Mouse (Mus musculus): ENCODE data around the gene Cdk14. TPM values are rescaled to one million over a fixed set of nuclear protein-coding genes. Genes with fewer than 3 reads are reported as not detected.
A peak's percentile ranks its signal among the peaks of the same experiment; 100 is the strongest.

Gene Cdk14
- polyA plus RNA-seq, 1 experiment from 2014 or later: 44.1 TPM

GRCm38 (mm10) chr5:5266787-5267126, 153.4 kb downstream of the Cdk14 start:
- Histone ChIP-seq H3K36me3 (no peaks in the 10 kb centered on the region), H3K27ac (replicated peaks) (no peak overlapping the region), H3K4me1 (replicated peaks) (peaks cover 27% of the 10 kb centered on the region), H3K4me2 (no peak overlapping the region), H3K27me3 (no peaks in the 10 kb centered on the region), H3K9me3 (no peaks in the 10 kb centered on the region), H3K4me3 (no peak overlapping the region), H3K9ac (no peak overlapping the region)
- no peak; the same call in 1 of the 2 replicates for ATAC-seq (ENCODE audit: low FRiP score, low read depth)
- WGBS: 75% methylated on average over 3 of the region's 3 CpGs

GRCm38 (mm10) chr5:5265861-5266786, 154.0 kb downstream of the Cdk14 start:
- 10% methylated on average over 10 of the region's 10 CpGs for WGBS
- Histone ChIP-seq H3K9me3 (no peaks in the 10 kb centered on the region), H3K4me1 (replicated peaks) (peaks cover 34% of the 10 kb centered on the region), H3K9ac (peak overlapping the region; percentile 54), H3K4me2 (peak overlapping the region; percentile 61), H3K27me3 (no peaks in the 10 kb centered on the region), H3K4me3 (peak overlapping the region; percentile 40), H3K36me3 (no peaks in the 10 kb centered on the region), H3K27ac (replicated peaks) (peak overlapping the region; percentile 87)
- peak; percentile 73 for ATAC-seq (ENCODE audit: low FRiP score, low read depth)

- Histone ChIP-seq H3K4me3 (peak overlapping the region; percentile 40), H3K4me2 (peak overlapping the region; percentile 61), H3K4me1 (replicated peaks) (peaks cover 34% of the 10 kb centered on the region), H3K27ac (replicated peaks) (peak overlapping the region; percentile 87), H3K9me3 (no peaks in the 10 kb centered on the region), H3K27me3 (no peaks in the 10 kb centered on the region), H3K9ac (peak overlapping the region; percentile 54), H3K36me3 (no peaks in the 10 kb centered on the region)
- ATAC-seq (ENCODE audit: low FRiP score, low read depth): peak; percentile 48; the same call in 1 of the 2 replicates
- WGBS: 9% methylated on average over 8 of the region's 8 CpGs
These were observed 154.7 kb downstream of the Cdk14 start for GRCm38 (mm10) chr5:5265401-5265841.

GRCm38 (mm10) chr5:5264712-5265111, 155.4 kb downstream of the Cdk14 start:
- ATAC-seq (ENCODE audit: low FRiP score, low read depth): no peak
- peak overlapping the region; percentile 87 for H3K27ac ChIP-seq (replicated peaks)
- peaks cover 34% of the 10 kb centered on the region for H3K4me1 ChIP-seq (replicated peaks)
- H3K4me3 ChIP-seq: peak overlapping the region; percentile 40
- no peaks in the 10 kb centered on the region for H3K9me3 ChIP-seq
- H3K36me3 ChIP-seq: no peaks in the 10 kb centered on the region
- H3K4me2 ChIP-seq: peak overlapping the region; percentile 61
- H3K9ac ChIP-seq: peak overlapping the region; percentile 54; the same call in 1 of the 2 replicates
- H3K27me3 ChIP-seq: no peaks in the 10 kb centered on the region
- 59% methylated on average over 2 of the region's 2 CpGs for WGBS

GRCm38 (mm10) chr5:5261725-5262296, 158.3 kb downstream of the Cdk14 start:
- no peak for ATAC-seq (ENCODE audit: low FRiP score, low read depth)
- Histone ChIP-seq H3K27me3 (no peaks in the 10 kb centered on the region), H3K4me1 (replicated peaks) (peaks cover 34% of the 10 kb centered on the region), H3K4me3 (no peak overlapping the region), H3K36me3 (no peaks in the 10 kb centered on the region), H3K9ac (no peak overlapping the region), H3K4me2 (peak overlapping the region; percentile 2), H3K27ac (replicated peaks) (no peak overlapping the region), H3K9me3 (no peaks in the 10 kb centered on the region)
- WGBS: 74% methylated on average over 14 of the region's 14 CpGs

GRCm38 (mm10) chr5:5260966-5261724, 159.0 kb downstream of the Cdk14 start:
- Histone ChIP-seq H3K4me2 (peak overlapping the region; percentile 2; the same call in 1 of the 2 replicates), H3K27ac (replicated peaks) (no peak overlapping the region)

GRCm38 (mm10) chr5:5260309-5260708, 159.8 kb downstream of the Cdk14 start:
- Histone ChIP-seq H3K27me3 (no peaks in the 10 kb centered on the region), H3K36me3 (no peaks in the 10 kb centered on the region), H3K4me3 (no peak overlapping the region), H3K9ac (no peak overlapping the region), H3K27ac (replicated peaks) (no peak overlapping the region), H3K4me1 (replicated peaks) (peaks cover 20% of the 10 kb centered on the region), H3K4me2 (no peak overlapping the region), H3K9me3 (no peaks in the 10 kb centered on the region)
- ATAC-seq (ENCODE audit: low FRiP score, low read depth): no peak
- 64% methylated on average over 7 of the region's 7 CpGs for whole genome bisulfite sequencing

More at GRCm38 (mm10) chr5:5260966-5261724, 159.0 kb downstream of the Cdk14 start:
- ATAC-seq (ENCODE audit: low FRiP score, low read depth): no peak
- H3K9me3 ChIP-seq: no peaks in the 10 kb centered on the region
- H3K36me3 ChIP-seq: no peaks in the 10 kb centered on the region
- H3K4me1 ChIP-seq (replicated peaks): peaks cover 27% of the 10 kb centered on the region
- no peak overlapping the region for H3K9ac ChIP-seq
- no peak overlapping the region for H3K4me3 ChIP-seq
- 59% methylated on average over 14 of the region's 14 CpGs for WGBS
- H3K27me3 ChIP-seq: no peaks in the 10 kb centered on the region

GRCm38 (mm10) chr5:5254391-5254790, 165.7 kb downstream of the Cdk14 start:
- no peaks in the 10 kb centered on the region for H3K27me3 ChIP-seq
- H3K4me2 ChIP-seq: no peak overlapping the region
- H3K27ac ChIP-seq (replicated peaks): no peak overlapping the region
- H3K4me3 ChIP-seq: no peak overlapping the region
- no peak for ATAC-seq (ENCODE audit: low FRiP score, low read depth)
- H3K36me3 ChIP-seq: no peaks in the 10 kb centered on the region
- no peaks in the 10 kb centered on the region for H3K4me1 ChIP-seq (replicated peaks)
- WGBS: 90% methylated on average over 6 of the region's 6 CpGs
- H3K9me3 ChIP-seq: no peaks in the 10 kb centered on the region
- H3K9ac ChIP-seq: no peak overlapping the region

GRCm38 (mm10) chr5:5253177-5253576, 166.9 kb downstream of the Cdk14 start:
- no peak overlapping the region for H3K4me3 ChIP-seq
- H3K9ac ChIP-seq: no peak overlapping the region
- H3K36me3 ChIP-seq: no peaks in the 10 kb centered on the region
- H3K9me3 ChIP-seq: no peaks in the 10 kb centered on the region
- H3K27ac ChIP-seq (replicated peaks): no peak overlapping the region
- H3K4me2 ChIP-seq: no peak overlapping the region
- H3K27me3 ChIP-seq: no peaks in the 10 kb centered on the region
- WGBS: 94% methylated on average over 3 of the region's 3 CpGs
- ATAC-seq (ENCODE audit: low FRiP score, low read depth): no peak
- H3K4me1 ChIP-seq (replicated peaks): no peaks in the 10 kb centered on the region

- H3K36me3 ChIP-seq: no peaks in the 10 kb centered on the region
- WGBS: 95% methylated on average over 6 of the region's 6 CpGs
- no peak overlapping the region for H3K27ac ChIP-seq (replicated peaks)
- 0 out of 2 replicates have a peak, but pooled peaks cover 1% of the 10 kb centered on the region for H3K4me1 ChIP-seq (replicated peaks)
- no peaks in the 10 kb centered on the region for H3K9me3 ChIP-seq
- H3K4me3 ChIP-seq: no peak overlapping the region
- H3K4me2 ChIP-seq: no peak overlapping the region
- no peak for ATAC-seq (ENCODE audit: low FRiP score, low read depth)
- H3K9ac ChIP-seq: no peak overlapping the region
- H3K27me3 ChIP-seq: no peaks in the 10 kb centered on the region
These were observed 172.4 kb downstream of the Cdk14 start for GRCm38 (mm10) chr5:5247671-5248070.

- no peak for ATAC-seq (ENCODE audit: low FRiP score, low read depth)
- WGBS: 89% methylated on average over 2 of the region's 2 CpGs
- Histone ChIP-seq H3K9me3 (no peaks in the 10 kb centered on the region), H3K36me3 (no peaks in the 10 kb centered on the region), H3K4me2 (no peak overlapping the region), H3K27me3 (no peaks in the 10 kb centered on the region), H3K4me3 (no peak overlapping the region), H3K27ac (replicated peaks) (no peak overlapping the region), H3K4me1 (replicated peaks) (0 out of 2 replicates have a peak, but pooled peaks cover 4% of the 10 kb centered on the region), H3K9ac (no peak overlapping the region)
These were observed 173.5 kb downstream of the Cdk14 start for GRCm38 (mm10) chr5:5246534-5247175.
